Mouse (Mus musculus): ENCODE results near the gene Ppbp.
A peak's percentile ranks its signal among the peaks of the same experiment; 100 is the strongest.
"Not testable (repeated sequence)": the region's sequence is repeated elsewhere in the genome, so short reads cannot be mapped to it uniquely, and the experiment has no call there.

Gene Ppbp

GRCm38 (mm10) chr5:90788114-90788513 lies 19.8 kb downstream of the Ppbp start:
- no peak for DNase-seq (ENCODE audit: low spot score)

DNA sequence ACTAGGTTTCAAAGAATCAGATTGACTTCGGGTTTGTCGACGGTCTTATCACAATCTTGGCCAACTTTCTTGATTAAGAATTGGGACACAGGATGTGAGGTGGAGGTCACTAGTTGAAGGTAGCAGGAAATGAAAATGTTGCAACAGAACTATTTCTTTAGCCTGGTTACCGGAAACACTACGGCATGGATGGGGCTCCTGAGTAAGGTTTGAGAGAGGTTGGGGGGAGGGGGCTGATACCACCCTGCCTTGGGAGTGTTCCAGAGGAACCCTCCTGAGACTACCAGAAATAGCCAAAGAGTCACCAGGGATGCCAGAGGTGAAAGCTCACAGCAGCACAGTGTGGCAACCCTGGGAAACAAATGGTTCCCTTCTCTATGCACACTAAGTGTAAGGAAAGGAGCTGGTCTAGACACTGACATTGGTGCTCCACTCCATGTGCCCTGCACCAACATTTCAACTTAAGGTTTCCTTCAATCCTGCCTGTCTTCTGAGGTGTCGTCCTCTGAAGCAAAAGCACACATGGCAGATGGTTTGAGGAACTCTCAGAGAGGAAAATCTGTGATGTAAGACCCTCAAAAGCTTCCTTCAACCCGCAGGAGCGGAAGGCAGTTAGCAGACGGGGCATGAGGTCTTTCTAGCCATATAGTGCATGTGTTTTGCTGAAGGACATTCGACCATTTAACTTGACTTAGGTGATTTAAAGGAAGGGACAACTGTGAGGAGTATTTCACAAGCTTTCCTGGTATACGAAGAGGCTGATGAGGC lies 21.2 kb downstream of the Ppbp start:
- DNase-seq (ENCODE audit: low spot score), result no peak

GRCm38 (mm10) chr5:90790074-90790502 lies 21.8 kb downstream of the Ppbp start:
- peak; percentile 63 for DNase-seq (ENCODE audit: low spot score)

- peak; percentile 76 for DNase-seq (ENCODE audit: low spot score)
Measured at GRCm38 (mm10) chr5:90794195-90794625, 25.9 kb downstream of the Ppbp start, which contains the start of gene Cxcl15. Gene Cxcl15, plus strand, starts transcription at chr5:90794534.

- not testable (repeated sequence) for DNase-seq (ENCODE audit: low spot score)
Measured at GRCm38 (mm10) chr5:90795392-90795791, 27.1 kb downstream of the Ppbp start.

- DNase-seq (ENCODE audit: low spot score), result no peak
Measured at GRCm38 (mm10) chr5:90804574-90804973, 36.3 kb downstream of the Ppbp start.

GRCm38 (mm10) chr5:90806050-90806449 lies 37.7 kb downstream of the Ppbp start:
- DNase-seq (ENCODE audit: low spot score), result no peak

- no peak for DNase-seq (ENCODE audit: low spot score)
Measured at GRCm38 (mm10) chr5:90807176-90807950, 39.0 kb downstream of the Ppbp start.
